Mouse (Mus musculus) heart, embryonic 12.5 days (tissue): Measurements from ENCODE around the gene Coro1b. TPM values are rescaled to one million over a fixed set of nuclear protein-coding genes. Genes with fewer than 3 reads are reported as not detected.

Experiments
- ATAC-seq: fragments of 200-750 bp; cut with Nextera tagmentation; 2 replicates; pipeline ENCODE4 v1.8.0; 2017; ENCODE audit warnings: moderate TSS enrichment, moderate library complexity; ENCODE audit not compliant: insufficient number of reproducible peaks, low FRiP score
- H3K27ac ChIP-seq: fragments of 300-500 bp; sonication (generic); 2 replicates; pipeline ENCODE4 v1.5.1; 2016; ENCODE audit warnings: mild to moderate bottlenecking, moderate library complexity; ENCODE audit not compliant: poor library complexity, severe bottlenecking
- H3K27me3 ChIP-seq: fragments of 300-500 bp; sonication (generic); replicated peaks from 2 replicates; pipeline ENCODE4 v1.6.1; 2016; ENCODE audit warnings: mild to moderate bottlenecking, moderate library complexity
- H3K36me3 ChIP-seq: fragments of 300-500 bp; sonication (generic); 2 replicates; pipeline ENCODE4 v1.6.1; 2016; ENCODE audit warnings: mild to moderate bottlenecking, moderate library complexity
- H3K4me1 ChIP-seq: fragments of 300-500 bp; sonication (generic); replicated peaks from 2 replicates; pipeline ENCODE4 v1.6.1; 2016; ENCODE audit warnings: mild to moderate bottlenecking
- H3K4me2 ChIP-seq: fragments of 300-500 bp; sonication (generic); 2 replicates; pipeline ENCODE4 v1.6.1; 2016; ENCODE audit warnings: mild to moderate bottlenecking, moderate library complexity
- H3K4me3 ChIP-seq: fragments of 300-500 bp; sonication (generic); 2 replicates; pipeline ENCODE4 v1.5.1; 2016; ENCODE audit warnings: mild to moderate bottlenecking
- H3K9ac ChIP-seq: fragments of 300-500 bp; sonication (generic); 2 replicates; pipeline ENCODE4 v1.6.1; 2016; ENCODE audit warnings: mild to moderate bottlenecking, moderate library complexity
- H3K9me3 ChIP-seq: fragments of 300-500 bp; sonication (generic); replicated peaks from 2 replicates; pipeline ENCODE4 v1.6.1; 2016; ENCODE audit warnings: mild to moderate bottlenecking, moderate library complexity
- whole genome bisulfite sequencing: fragments of 180-500 bp; shearing (Covaris S2); methylation state at CpG from one replicate; pipeline ENCODE4 v1.1.7; 2016; 5-methylcytosine and 5-hydroxymethylcytosine counted together
- polyA plus RNA-seq: library from polyadenylated mRNA; unstranded; fragments of >200 nt; fragmentation: Nextera tagmentation; extraction: Ambion mirVana; gene quantifications from 2 replicates; pipeline ENCODE4 v1.2.1, GENCODE M21; 2016

Coro1b gene
- polyA plus RNA-seq, 1 experiment from 2014 or later, result 122 TPM

GRCm38 (mm10) chr19:4163543-4163887, 15.1 kb downstream of the Coro1b start:
- ATAC-seq, result no peak

GRCm38 (mm10) chr19:4164100-4164499, 15.7 kb downstream of the Coro1b start:
- peaks cover 24% of the 10 kb centered on the region for H3K4me1 ChIP-seq
- no peaks in the 10 kb centered on the region for H3K9me3 ChIP-seq
- peaks cover 26% of the 10 kb centered on the region for H3K36me3 ChIP-seq
- ATAC-seq, result no peak
- no peaks in the 10 kb centered on the region for H3K27me3 ChIP-seq
- H3K9ac ChIP-seq, result no peak overlapping the region
- H3K27ac ChIP-seq, result no peak overlapping the region
- no peak overlapping the region for H3K4me3 ChIP-seq
- WGBS, result 76% methylated on average over 3 of the region's 3 CpGs
- no peak overlapping the region for H3K4me2 ChIP-seq

More at GRCm38 (mm10) chr19:4163543-4163887, 15.1 kb downstream of the Coro1b start:
- H3K27me3 ChIP-seq, result no peaks in the 10 kb centered on the region
- 39% methylated on average over 4 of the region's 4 CpGs for WGBS
- peak overlapping the region; percentile 95 for H3K4me2 ChIP-seq
- H3K27ac ChIP-seq, result peak overlapping the region; percentile 41; the same call in 1 of the 2 replicates
- H3K4me3 ChIP-seq, result peak overlapping the region; percentile 73
- peaks cover 32% of the 10 kb centered on the region for H3K36me3 ChIP-seq
- H3K4me1 ChIP-seq, result peaks cover 24% of the 10 kb centered on the region
- no peaks in the 10 kb centered on the region for H3K9me3 ChIP-seq
- peak overlapping the region; percentile 58; the same call in 1 of the 2 replicates for H3K9ac ChIP-seq

GRCm38 (mm10) chr19:4164721-4165120, 16.3 kb downstream of the Coro1b start:
- Histone ChIP-seq H3K36me3 (peaks cover 20% of the 10 kb centered on the region), H3K27ac (no peak overlapping the region), H3K9ac (0 out of 2 replicates have a peak overlapping the region, but pooled peaks have one; percentile 2), H3K27me3 (no peaks in the 10 kb centered on the region), H3K4me3 (no peak overlapping the region), H3K9me3 (no peaks in the 10 kb centered on the region), H3K4me2 (no peak overlapping the region), H3K4me1 (peaks cover 25% of the 10 kb centered on the region)
- WGBS, result 73% methylated on average over 2 of the region's 2 CpGs
- no peak for ATAC-seq

DNA sequence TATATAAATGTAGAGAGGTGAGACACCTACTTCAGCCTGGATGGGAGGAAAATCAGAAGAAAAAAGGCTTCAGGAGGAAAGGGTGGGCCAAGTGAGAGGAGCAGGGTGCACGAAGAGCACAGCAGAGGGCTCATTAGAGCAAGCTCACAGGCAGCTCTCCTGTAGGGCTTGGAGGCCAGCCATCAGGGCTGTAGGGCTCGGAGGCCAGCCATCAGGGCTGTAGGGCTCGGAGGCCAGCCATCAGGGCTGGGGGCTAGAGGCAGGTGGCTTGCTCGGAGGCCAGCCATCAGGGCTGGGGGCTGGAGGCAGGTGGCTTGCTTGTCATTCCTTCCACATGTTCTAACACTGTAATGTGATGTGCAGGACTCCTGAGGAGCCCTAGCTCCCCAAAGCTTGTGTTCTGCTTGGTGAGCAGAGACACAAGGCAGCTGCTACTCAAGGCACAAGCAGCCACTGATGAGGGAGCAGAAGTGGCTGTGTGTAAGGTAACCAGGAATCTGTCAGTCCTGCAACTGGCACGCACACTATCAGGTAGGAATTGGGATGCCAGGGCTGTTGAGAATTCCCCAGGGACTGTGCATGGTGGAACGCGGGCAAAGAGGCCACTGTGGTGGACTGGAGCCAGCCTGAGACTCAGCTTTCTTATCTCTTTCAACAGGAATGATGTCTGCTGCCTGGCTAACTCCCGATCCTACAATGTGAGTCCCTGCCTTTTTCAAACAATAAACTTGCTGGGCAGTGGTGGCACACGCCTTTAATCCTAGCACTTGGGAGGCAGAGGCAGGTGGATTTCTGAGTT, 18.5 kb downstream of the Coro1b start:
- H3K4me1 ChIP-seq, result peaks cover 40% of the 10 kb centered on the region

DNA sequence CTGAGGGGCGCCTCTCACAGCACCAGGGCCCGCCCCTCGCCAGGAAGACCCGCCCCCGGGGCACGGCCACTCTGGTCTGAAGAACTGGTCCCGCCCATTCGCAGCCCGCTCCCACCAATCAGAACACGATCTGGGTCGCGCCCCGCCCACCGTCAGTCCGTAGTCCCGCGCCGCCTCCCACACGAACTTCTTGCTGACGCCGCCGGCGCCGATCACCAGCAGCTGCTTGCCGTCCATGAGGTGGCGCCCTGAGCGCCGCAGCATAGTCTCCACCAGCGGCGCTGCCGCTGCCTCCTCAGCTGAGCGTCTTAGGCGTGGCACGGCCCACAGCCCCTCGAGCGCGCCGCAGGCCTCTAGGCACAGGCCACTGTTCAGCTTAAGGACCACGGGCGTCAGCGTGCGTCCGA, 21.0 kb downstream of the Coro1b start:
- peaks cover 36% of the 10 kb centered on the region for H3K4me1 ChIP-seq

More for the DNA sequence above, 18.5 kb downstream of the Coro1b start:
- Histone ChIP-seq H3K27me3 (no peaks in the 10 kb centered on the region), H3K27ac (peak overlapping the region; percentile 50), H3K9me3 (no peaks in the 10 kb centered on the region), H3K4me2 (no peak overlapping the region), H3K4me3 (no peak overlapping the region), H3K36me3 (0 out of 2 replicates have a peak, but pooled peaks cover 2% of the 10 kb centered on the region), H3K9ac (peak overlapping the region; percentile 1; the same call in 1 of the 2 replicates)
- no peak for ATAC-seq
- 47% methylated on average over 9 of the region's 9 CpGs for WGBS

DNA sequence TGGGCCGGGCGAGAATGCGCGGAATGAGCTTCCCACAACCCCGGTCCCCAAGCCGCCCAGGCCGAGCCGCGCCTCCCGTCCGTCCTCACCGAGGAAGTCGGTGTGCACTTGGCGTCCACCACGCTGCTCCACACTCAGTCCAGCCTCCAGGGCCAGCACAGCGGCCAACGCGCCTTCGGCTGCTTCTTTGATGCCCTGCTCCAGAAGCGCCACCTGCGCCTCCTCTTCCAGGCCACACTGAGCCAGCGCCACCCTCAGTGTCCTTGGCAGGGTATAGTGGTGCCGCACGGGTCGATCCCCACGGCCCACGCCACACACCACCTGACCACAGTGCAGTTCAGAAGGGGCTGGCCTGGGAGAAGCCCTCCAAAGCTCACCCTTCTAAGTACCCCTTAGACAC, 21.4 kb downstream of the Coro1b start:
- Histone ChIP-seq H3K9ac (peak overlapping the region; percentile 86), H3K4me1 (peaks cover 36% of the 10 kb centered on the region), H3K27ac (peak overlapping the region; percentile 80), H3K4me2 (peak overlapping the region; percentile 83), H3K36me3 (no peaks in the 10 kb centered on the region), H3K4me3 (peak overlapping the region; percentile 48), H3K27me3 (no peaks in the 10 kb centered on the region), H3K9me3 (no peaks in the 10 kb centered on the region)
- 9% methylated on average over 27 of the region's 27 CpGs for WGBS
- ATAC-seq, result peak; percentile 45

More for the DNA sequence above, 21.0 kb downstream of the Coro1b start:
- H3K9me3 ChIP-seq, result no peaks in the 10 kb centered on the region
- H3K27ac ChIP-seq, result peak overlapping the region; percentile 80
- WGBS, result under 1% methylated on average over 43 of the region's 43 CpGs
- H3K27me3 ChIP-seq, result no peaks in the 10 kb centered on the region
- H3K36me3 ChIP-seq, result no peaks in the 10 kb centered on the region
- peak overlapping the region; percentile 48 for H3K4me3 ChIP-seq
- peak overlapping the region; percentile 83 for H3K4me2 ChIP-seq
- peak overlapping the region; percentile 86 for H3K9ac ChIP-seq
- peak; percentile 96 for ATAC-seq

DNA sequence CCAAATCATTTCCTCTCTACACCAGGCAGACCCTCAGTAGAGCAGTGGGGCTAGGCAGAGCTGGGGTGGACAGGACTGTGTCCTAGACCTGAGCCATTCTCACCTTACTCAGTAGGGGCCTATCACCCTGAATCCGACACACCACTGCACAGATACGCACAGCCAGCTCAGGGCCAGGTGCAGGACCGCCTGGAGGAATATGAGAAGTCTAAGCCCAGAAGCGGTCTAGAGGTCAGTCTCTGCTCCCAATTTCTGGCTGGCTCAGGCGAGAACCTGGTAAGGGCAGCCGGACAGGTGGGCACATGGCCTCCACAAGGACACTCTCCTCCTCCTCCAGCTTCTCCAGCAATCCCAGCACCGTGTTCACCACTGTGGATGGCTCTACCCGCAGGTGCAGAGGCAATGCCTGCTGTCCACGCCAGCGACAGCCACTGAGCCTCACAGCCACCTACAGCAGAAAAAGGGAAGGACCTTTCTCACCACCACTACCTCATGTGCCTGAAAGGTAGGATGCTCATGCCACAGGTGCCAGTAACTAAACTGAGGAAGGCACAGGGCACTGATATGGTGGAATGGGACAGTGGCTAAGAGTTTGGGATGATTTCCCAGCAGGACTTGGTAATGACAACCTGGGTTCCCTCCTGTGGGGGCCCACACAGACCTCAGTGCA, 22.4 kb downstream of the Coro1b start:
- no peaks in the 10 kb centered on the region for H3K9me3 ChIP-seq
- no peak overlapping the region for H3K27ac ChIP-seq
- peaks cover 46% of the 10 kb centered on the region for H3K4me1 ChIP-seq
- no peak for ATAC-seq
- 85% methylated on average over 10 of the region's 10 CpGs for WGBS
- H3K4me2 ChIP-seq, result peak overlapping the region; percentile 0; the same call in 1 of the 2 replicates
- H3K36me3 ChIP-seq, result no peaks in the 10 kb centered on the region
- H3K27me3 ChIP-seq, result no peaks in the 10 kb centered on the region
- H3K9ac ChIP-seq, result peak overlapping the region; percentile 28; the same call in 1 of the 2 replicates
- H3K4me3 ChIP-seq, result no peak overlapping the region

DNA sequence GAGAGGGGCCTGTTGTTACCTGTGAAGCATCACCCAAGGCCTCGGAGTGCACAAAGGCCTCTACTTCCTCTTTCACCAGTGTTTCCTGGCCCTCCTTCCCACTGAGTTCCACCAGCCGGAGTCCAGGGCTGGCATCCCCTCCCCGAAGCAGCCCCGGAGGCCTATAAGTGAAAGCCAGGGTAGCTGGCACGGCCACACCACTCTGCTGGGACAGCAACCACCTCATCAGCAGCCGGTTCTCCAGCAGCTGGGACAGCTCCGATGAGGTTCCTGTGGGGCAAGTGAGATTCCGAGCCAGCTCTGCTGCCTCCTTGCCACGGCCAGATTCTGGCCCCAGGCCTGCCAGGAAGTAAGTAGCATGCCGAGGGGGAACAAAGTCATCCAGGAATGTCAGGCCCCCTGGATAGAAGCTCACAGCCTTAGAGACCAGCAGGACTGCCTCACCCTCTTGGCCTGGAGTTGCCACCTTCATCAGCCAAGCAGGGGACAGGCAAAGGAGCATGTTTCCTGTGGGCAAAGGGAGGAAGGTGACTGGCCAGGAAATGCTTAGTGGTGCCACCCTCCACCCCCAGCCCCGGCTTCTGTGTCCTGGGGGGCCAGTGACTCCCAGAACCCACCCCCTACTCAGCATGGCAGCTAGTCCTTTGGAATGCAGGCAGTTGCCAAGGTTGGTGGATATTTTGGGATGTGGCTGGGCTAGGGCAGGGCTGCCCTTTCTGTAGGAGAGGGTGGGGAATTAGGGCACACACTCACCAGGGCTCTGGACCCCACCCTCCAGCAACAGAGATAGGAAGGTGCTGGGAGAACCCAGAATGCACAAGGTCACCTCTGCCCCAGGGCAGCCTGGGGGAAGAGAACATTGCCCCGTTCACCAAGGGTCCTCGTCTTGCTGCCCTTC, 23.2 kb downstream of the Coro1b start:
- Histone ChIP-seq H3K4me3 (no peak overlapping the region), H3K36me3 (no peaks in the 10 kb centered on the region), H3K27me3 (no peaks in the 10 kb centered on the region; the same call in 1 of the 2 replicates), H3K9ac (peak overlapping the region; percentile 28; the same call in 1 of the 2 replicates), H3K27ac (peak overlapping the region; percentile 45), H3K4me1 (peaks cover 44% of the 10 kb centered on the region), H3K9me3 (no peaks in the 10 kb centered on the region), H3K4me2 (peak overlapping the region; percentile 0)
- WGBS, result 52% methylated on average over 13 of the region's 13 CpGs
- no peak for ATAC-seq

GRCm38 (mm10) chr19:4172925-4173324, 24.5 kb downstream of the Coro1b start:
- Histone ChIP-seq H3K9ac (peak overlapping the region; percentile 42; the same call in 1 of the 2 replicates), H3K4me1 (peaks cover 37% of the 10 kb centered on the region), H3K9me3 (no peaks in the 10 kb centered on the region), H3K4me3 (no peak overlapping the region), H3K27ac (no peak overlapping the region), H3K4me2 (no peak overlapping the region), H3K36me3 (no peaks in the 10 kb centered on the region), H3K27me3 (no peaks in the 10 kb centered on the region; the same call in 1 of the 2 replicates)
- ATAC-seq, result no peak
- 64% methylated on average over 11 of the region's 11 CpGs for WGBS

DNA sequence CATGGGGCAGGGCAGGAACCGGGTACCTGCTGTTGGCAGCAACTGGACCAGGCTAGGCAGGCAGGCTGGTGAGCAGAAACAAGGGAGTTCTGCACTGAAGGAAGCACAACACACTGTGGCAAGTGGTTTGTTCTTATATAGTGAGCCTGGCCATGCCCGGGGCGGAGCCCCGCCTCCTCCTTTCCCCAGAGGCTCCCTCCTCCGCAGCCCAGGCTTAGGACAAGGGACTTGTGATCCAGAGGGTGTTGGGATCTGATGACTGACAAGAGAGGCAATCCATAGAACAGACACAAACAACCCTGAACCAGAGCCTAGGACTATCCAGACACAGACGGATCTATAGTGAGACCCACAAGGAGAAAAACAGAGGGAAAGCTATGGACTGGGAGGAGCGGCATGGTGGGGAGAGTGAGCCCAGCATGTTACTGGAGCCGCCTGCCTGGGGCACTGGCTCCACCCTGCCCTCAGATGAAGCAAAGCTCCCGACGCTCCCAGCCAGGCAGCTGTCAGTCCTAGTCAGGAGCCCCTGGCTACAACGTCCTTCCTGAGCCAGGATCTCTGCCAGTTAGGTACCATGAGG, 27.0 kb downstream of the Coro1b start, which contains the start of gene Carns1:
TSS of gene Carns1 (minus strand) at position 112 of the 580 bp plus-strand sequence.
- ATAC-seq, result peak; percentile 40; the same call in 1 of the 2 replicates
- H3K36me3 ChIP-seq, result no peaks in the 10 kb centered on the region
- H3K27ac ChIP-seq, result no peak within 1 kb of the TSS

More for the DNA sequence above, 27.0 kb downstream of the Coro1b start, which contains the start of gene Carns1:
- peaks cover 30% of the 10 kb centered on the region for H3K4me1 ChIP-seq
- H3K4me3 ChIP-seq, result peak within 1 kb of the TSS; percentile 14
- H3K9ac ChIP-seq, result peak within 1 kb of the TSS; percentile 34
- no peaks in the 10 kb centered on the region for H3K9me3 ChIP-seq
- peaks cover 2% of the 10 kb centered on the region; the same call in 1 of the 2 replicates for H3K27me3 ChIP-seq
- H3K4me2 ChIP-seq, result peak within 1 kb of the TSS; percentile 60
- WGBS, result 3% methylated on average over 11 of the region's 11 CpGs
